Mouse (Mus musculus) forebrain, embryonic 10.5 days (tissue): ENCODE data around the gene Tatdn2. TPM values are rescaled to one million over a fixed set of nuclear protein-coding genes. Genes with fewer than 3 reads are reported as not detected.

Source experiments
- DNase-seq: peaks from one replicate; pipeline ENCODE4 v3.0.0-alpha.2; 2017; ENCODE audit warnings: low spot score; ENCODE audit errors: extremely low spot score
- H3K27ac ChIP-seq: fragments of 300-500 bp; sonication (generic); 2 replicates; pipeline ENCODE4 v1.5.1; 2016; ENCODE audit warnings: mild to moderate bottlenecking
- H3K27me3 ChIP-seq: fragments of 300-500 bp; sonication (generic); 2 replicates; pipeline ENCODE4 v1.6.1; 2016; ENCODE audit warnings: mild to moderate bottlenecking; ENCODE audit not compliant: poor library complexity, severe bottlenecking
- H3K36me3 ChIP-seq: fragments of 300-500 bp; sonication (generic); replicated peaks from 2 replicates; pipeline ENCODE4 v1.6.1; 2016; ENCODE audit warnings: mild to moderate bottlenecking, moderate library complexity
- H3K4me1 ChIP-seq: fragments of 300-500 bp; sonication (generic); 2 replicates; pipeline ENCODE4 v1.6.1; 2016
- H3K4me3 ChIP-seq: fragments of 300-500 bp; sonication (generic); 2 replicates; pipeline ENCODE4 v1.5.1; 2016; ENCODE audit warnings: mild to moderate bottlenecking, moderate library complexity
- H3K9me3 ChIP-seq: fragments of 300-500 bp; sonication (generic); 2 replicates; pipeline ENCODE4 v1.6.1; 2016; ENCODE audit warnings: mild to moderate bottlenecking, moderate library complexity
- WGBS: fragments of 180-500 bp; shearing (Covaris S2); methylation state at CpG from one replicate; pipeline ENCODE4 v1.1.7; 2016; 5-methylcytosine and 5-hydroxymethylcytosine counted together
- polyA plus RNA-seq: library from polyadenylated mRNA; unstranded; fragments of >200 nt; fragmentation: Nextera tagmentation; extraction: Ambion mirVana; gene quantifications from 2 replicates; pipeline ENCODE4 v1.2.1, GENCODE M21; 2016

The Tatdn2 gene
- polyA plus RNA-seq = 0.62 and 0.76 TPM in 2 replicates

GRCm38 (mm10) chr6:113696582-113697221 lies at the start of gene Tatdn2:
Gene Tatdn2, plus strand, starts transcription at chr6:113697050.
- no peaks in the 10 kb centered on the region for H3K9me3 ChIP-seq
- peak; percentile 96 for DNase-seq
- H3K27me3 ChIP-seq = no peaks in the 10 kb centered on the region
- H3K4me1 ChIP-seq = peaks cover 36% of the 10 kb centered on the region
- H3K4me3 ChIP-seq = peak within 1 kb of the TSS; percentile 93
- peak within 1 kb of the TSS; percentile 90 for H3K27ac ChIP-seq
- H3K36me3 ChIP-seq = peaks cover 26% of the 10 kb centered on the region
- WGBS = under 1% methylated on average over 58 of the region's 58 CpGs

GRCm38 (mm10) chr6:113649346-113650196 lies 47.3 kb upstream of the Tatdn2 start:
- H3K4me3 ChIP-seq = no peak overlapping the region
- H3K27me3 ChIP-seq = no peaks in the 10 kb centered on the region
- no peak for DNase-seq
- H3K36me3 ChIP-seq = no peaks in the 10 kb centered on the region
- no peak overlapping the region for H3K27ac ChIP-seq
- WGBS = 90% methylated on average over 7 of the region's 7 CpGs
- no peaks in the 10 kb centered on the region for H3K9me3 ChIP-seq
- H3K4me1 ChIP-seq = no peaks in the 10 kb centered on the region

- DNase-seq = no peak
- H3K4me3 ChIP-seq = no peak overlapping the region
- H3K4me1 ChIP-seq = no peaks in the 10 kb centered on the region
- no peak overlapping the region for H3K27ac ChIP-seq
- H3K36me3 ChIP-seq = no peaks in the 10 kb centered on the region
- no peaks in the 10 kb centered on the region for H3K27me3 ChIP-seq
- no peaks in the 10 kb centered on the region for H3K9me3 ChIP-seq
- 82% methylated on average over 4 of the region's 4 CpGs for WGBS
Observed at GRCm38 (mm10) chr6:113650197-113650640, 46.6 kb upstream of the Tatdn2 start.

GRCm38 (mm10) chr6:113651626-113652025 lies 45.2 kb upstream of the Tatdn2 start:
- no peak for DNase-seq
- Histone ChIP-seq H3K9me3 (no peaks in the 10 kb centered on the region), H3K36me3 (no peaks in the 10 kb centered on the region), H3K27ac (no peak overlapping the region), H3K27me3 (no peaks in the 10 kb centered on the region), H3K4me3 (no peak overlapping the region), H3K4me1 (no peaks in the 10 kb centered on the region)
- WGBS = 71% methylated on average over 3 of the region's 3 CpGs

- Histone ChIP-seq H3K27ac (no peak overlapping the region), H3K36me3 (no peaks in the 10 kb centered on the region), H3K9me3 (no peaks in the 10 kb centered on the region), H3K4me1 (no peaks in the 10 kb centered on the region), H3K4me3 (no peak overlapping the region), H3K27me3 (no peaks in the 10 kb centered on the region)
- 93% methylated on average over 7 of the region's 7 CpGs for WGBS
- no peak for DNase-seq
Observed at GRCm38 (mm10) chr6:113653551-113653950, 43.3 kb upstream of the Tatdn2 start.

GRCm38 (mm10) chr6:113654102-113654501 lies 42.7 kb upstream of the Tatdn2 start:
- no peak for DNase-seq
- Histone ChIP-seq H3K36me3 (no peaks in the 10 kb centered on the region), H3K27me3 (no peaks in the 10 kb centered on the region), H3K4me1 (no peaks in the 10 kb centered on the region), H3K9me3 (no peaks in the 10 kb centered on the region), H3K27ac (no peak overlapping the region), H3K4me3 (no peak overlapping the region)
- WGBS = 84% methylated on average over 8 of the region's 8 CpGs

GRCm38 (mm10) chr6:113654753-113655397 lies 42.0 kb upstream of the Tatdn2 start:
- H3K36me3 ChIP-seq = no peaks in the 10 kb centered on the region
- 85% methylated on average over 16 of the region's 16 CpGs for WGBS
- DNase-seq = no peak
- H3K27ac ChIP-seq = no peak overlapping the region
- no peaks in the 10 kb centered on the region for H3K4me1 ChIP-seq
- no peaks in the 10 kb centered on the region for H3K9me3 ChIP-seq
- H3K27me3 ChIP-seq = no peaks in the 10 kb centered on the region
- no peak overlapping the region for H3K4me3 ChIP-seq

GRCm38 (mm10) chr6:113655475-113655874 lies 41.4 kb upstream of the Tatdn2 start:
- no peaks in the 10 kb centered on the region for H3K9me3 ChIP-seq
- 92% methylated on average over 3 of the region's 3 CpGs for WGBS
- no peaks in the 10 kb centered on the region for H3K27me3 ChIP-seq

GRCm38 (mm10) chr6:113656847-113657246 lies 40.0 kb upstream of the Tatdn2 start:
- no peak overlapping the region for H3K4me3 ChIP-seq
- no peak overlapping the region for H3K27ac ChIP-seq
- H3K9me3 ChIP-seq = no peaks in the 10 kb centered on the region
- 86% methylated on average over 6 of the region's 6 CpGs for WGBS
- peaks cover 18% of the 10 kb centered on the region for H3K4me1 ChIP-seq
- no peak for DNase-seq
- H3K27me3 ChIP-seq = no peaks in the 10 kb centered on the region
- H3K36me3 ChIP-seq = no peaks in the 10 kb centered on the region

More at GRCm38 (mm10) chr6:113655475-113655874, 41.4 kb upstream of the Tatdn2 start:
- no peak for DNase-seq
- no peak overlapping the region for H3K4me3 ChIP-seq
- no peaks in the 10 kb centered on the region for H3K36me3 ChIP-seq
- H3K27ac ChIP-seq = no peak overlapping the region
- peaks cover 5% of the 10 kb centered on the region for H3K4me1 ChIP-seq

- DNase-seq = no peak
- Histone ChIP-seq H3K4me3 (no peak overlapping the region), H3K9me3 (peaks cover 6% of the 10 kb centered on the region; the same call in 1 of the 2 replicates), H3K36me3 (no peaks in the 10 kb centered on the region), H3K27me3 (no peaks in the 10 kb centered on the region), H3K27ac (0 out of 2 replicates have a peak overlapping the region, but pooled peaks have one; percentile 12), H3K4me1 (peaks cover 22% of the 10 kb centered on the region)
- WGBS = 72% methylated on average over 3 of the region's 3 CpGs
Observed at GRCm38 (mm10) chr6:113658226-113658625, 38.6 kb upstream of the Tatdn2 start.

GRCm38 (mm10) chr6:113659648-113660491 lies 37.0 kb upstream of the Tatdn2 start:
- Histone ChIP-seq H3K27ac (no peak overlapping the region), H3K9me3 (peaks cover 6% of the 10 kb centered on the region; the same call in 1 of the 2 replicates), H3K36me3 (no peaks in the 10 kb centered on the region), H3K27me3 (no peaks in the 10 kb centered on the region), H3K4me1 (peaks cover 22% of the 10 kb centered on the region), H3K4me3 (no peak overlapping the region)
- no peak for DNase-seq
- 83% methylated on average over 8 of the region's 8 CpGs for WGBS
